Mouse (Mus musculus) G1E (cell line): Measurements from ENCODE around the gene Cdc27.

Experiments
- CTCF ChIP-seq: IDR thresholded peaks from 2 replicates; pipeline ENCODE4 v1.5.1; 2012; ENCODE audit warnings: low read depth, low read length, inconsistent platforms, mixed read lengths
- GATA1 ChIP-seq: IDR thresholded peaks from 2 replicates; pipeline ENCODE4 v1.6.1; 2012; ENCODE audit warnings: borderline replicate concordance, low read length, inconsistent platforms, mixed read lengths
- GATA2 ChIP-seq: IDR thresholded peaks from 2 replicates; pipeline ENCODE4 v1.6.1; 2012; ENCODE audit warnings: low read depth, low read length, inconsistent platforms, borderline replicate concordance
- TAL1 ChIP-seq: conservative IDR thresholded peaks from 2 replicates; pipeline ENCODE4 v1.6.1; 2012; ENCODE audit warnings: low read depth, low read length, inconsistent platforms, mixed read lengths

DNA sequence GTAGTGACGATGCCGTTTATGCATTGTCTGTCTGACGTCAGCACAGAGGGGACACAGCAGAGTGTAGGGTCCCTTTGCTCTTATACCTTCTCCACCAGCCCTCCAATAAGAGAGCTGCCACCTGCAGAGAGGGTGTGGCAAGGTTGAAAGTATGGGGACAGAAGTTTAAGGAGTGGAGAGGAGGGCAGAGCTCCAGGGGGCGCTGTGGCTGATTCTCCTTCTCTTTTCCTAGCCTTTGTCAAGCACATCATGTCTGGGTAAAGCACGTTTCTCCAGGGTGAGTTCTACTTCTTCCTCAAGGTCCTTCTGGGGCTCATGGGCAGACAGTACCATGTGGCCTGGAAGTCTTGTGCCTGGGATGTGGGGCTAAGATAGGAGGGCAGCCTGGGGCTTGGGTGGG is 35.1 kb upstream of the Cdc27 start:
- TF ChIP-seq CTCF (no peak), GATA2 (no peak), GATA1 (no peak), TAL1 (no peak)
